Mouse (Mus musculus) hindbrain, embryonic 10.5 days (tissue): ENCODE results near the gene Tcf7l1. TPM values are rescaled to one million over a fixed set of nuclear protein-coding genes. Genes with fewer than 3 reads are reported as not detected.

Experiments
- DNase-seq: peaks from one replicate; pipeline ENCODE4 v3.0.0-alpha.2; 2017; ENCODE audit warnings: low spot score
- H3K27ac ChIP-seq: fragments of 300-500 bp; sonication (generic); 2 replicates; pipeline ENCODE4 v1.5.1; 2016; ENCODE audit warnings: mild to moderate bottlenecking, moderate library complexity
- H3K27me3 ChIP-seq: fragments of 300-500 bp; sonication (generic); 2 replicates; pipeline ENCODE4 v1.6.1; 2016; ENCODE audit warnings: mild to moderate bottlenecking; ENCODE audit not compliant: poor library complexity, insufficient read depth, severe bottlenecking
- H3K36me3 ChIP-seq: fragments of 300-500 bp; sonication (generic); 2 replicates; pipeline ENCODE4 v1.6.1; 2016; ENCODE audit warnings: mild to moderate bottlenecking, moderate library complexity
- H3K4me1 ChIP-seq: fragments of 300-500 bp; sonication (generic); replicated peaks from 2 replicates; pipeline ENCODE4 v1.6.1; 2016; ENCODE audit warnings: mild to moderate bottlenecking
- H3K4me3 ChIP-seq: fragments of 300-500 bp; sonication (generic); 2 replicates; pipeline ENCODE4 v1.5.1; 2016; ENCODE audit warnings: mild to moderate bottlenecking, moderate library complexity
- H3K9me3 ChIP-seq: fragments of 300-500 bp; sonication (generic); 2 replicates; pipeline ENCODE4 v1.6.1; 2016; ENCODE audit warnings: mild to moderate bottlenecking, moderate library complexity
- WGBS: fragments of 180-500 bp; shearing (Covaris S2); methylation state at CpG from one replicate; pipeline ENCODE4 v1.1.7; 2016; 5-methylcytosine and 5-hydroxymethylcytosine counted together
- polyA plus RNA-seq: library from polyadenylated mRNA; unstranded; fragments of >200 nt; fragmentation: Nextera tagmentation; extraction: Ambion mirVana; gene quantifications from 2 replicates; pipeline ENCODE4 v1.2.1, GENCODE M21; 2016

Gene Tcf7l1
- polyA plus RNA-seq, 1 experiment from 2014 or later = 23.7 TPM

- Histone ChIP-seq H3K4me1 (peaks cover 79% of the 10 kb centered on the region), H3K27ac (peak overlapping the region; percentile 1; the same call in 1 of the 2 replicates), H3K36me3 (0 out of 2 replicates have a peak, but pooled peaks cover 2% of the 10 kb centered on the region), H3K4me3 (no peak overlapping the region), H3K9me3 (no peaks in the 10 kb centered on the region), H3K27me3 (peaks cover 30% of the 10 kb centered on the region)
- DNase-seq = no peak
- 47% methylated on average over 4 of the region's 4 CpGs for WGBS
Observed at GRCm38 (mm10) chr6:72682238-72682637, 106.8 kb downstream of the Tcf7l1 start.

GRCm38 (mm10) chr6:72680936-72681335, 108.1 kb downstream of the Tcf7l1 start:
- DNase-seq = no peak
- peaks cover 81% of the 10 kb centered on the region for H3K4me1 ChIP-seq
- 0 out of 2 replicates have a peak, but pooled peaks cover 2% of the 10 kb centered on the region for H3K36me3 ChIP-seq
- H3K27ac ChIP-seq = no peak overlapping the region
- WGBS = 92% methylated on average over 9 of the region's 9 CpGs
- no peaks in the 10 kb centered on the region for H3K9me3 ChIP-seq
- H3K4me3 ChIP-seq = no peak overlapping the region
- H3K27me3 ChIP-seq = peaks cover 33% of the 10 kb centered on the region

- Histone ChIP-seq H3K4me3 (no peak overlapping the region), H3K27me3 (peaks cover 36% of the 10 kb centered on the region), H3K36me3 (0 out of 2 replicates have a peak, but pooled peaks cover 2% of the 10 kb centered on the region), H3K4me1 (peaks cover 75% of the 10 kb centered on the region), H3K27ac (peak overlapping the region; percentile 84), H3K9me3 (no peaks in the 10 kb centered on the region)
- DNase-seq = no peak
- 30% methylated on average over 9 of the region's 9 CpGs for WGBS
Observed at GRCm38 (mm10) chr6:72678631-72679030, 110.4 kb downstream of the Tcf7l1 start.

GRCm38 (mm10) chr6:72677510-72678220, 111.4 kb downstream of the Tcf7l1 start:
- Histone ChIP-seq H3K27ac (peak overlapping the region; percentile 84), H3K4me1 (peaks cover 79% of the 10 kb centered on the region), H3K9me3 (no peaks in the 10 kb centered on the region), H3K4me3 (peak overlapping the region; percentile 39), H3K27me3 (peaks cover 36% of the 10 kb centered on the region), H3K36me3 (0 out of 2 replicates have a peak, but pooled peaks cover 2% of the 10 kb centered on the region)
- 6% methylated on average over 11 of the region's 11 CpGs for WGBS
- DNase-seq = peak; percentile 80

- Histone ChIP-seq H3K4me1 (peaks cover 79% of the 10 kb centered on the region), H3K9me3 (no peaks in the 10 kb centered on the region), H3K27me3 (peaks cover 36% of the 10 kb centered on the region), H3K36me3 (0 out of 2 replicates have a peak, but pooled peaks cover 2% of the 10 kb centered on the region), H3K27ac (peak overlapping the region; percentile 84), H3K4me3 (peak overlapping the region; percentile 39)
- 6% methylated on average over 10 of the region's 10 CpGs for WGBS
- no peak for DNase-seq
Observed at GRCm38 (mm10) chr6:72677079-72677478, 112.0 kb downstream of the Tcf7l1 start.

- Histone ChIP-seq H3K27me3 (peaks cover 30% of the 10 kb centered on the region), H3K4me3 (0 out of 2 replicates have a peak overlapping the region, but pooled peaks have one; percentile 16), H3K4me1 (peaks cover 76% of the 10 kb centered on the region), H3K36me3 (0 out of 2 replicates have a peak, but pooled peaks cover 2% of the 10 kb centered on the region), H3K27ac (peak overlapping the region; percentile 84), H3K9me3 (no peaks in the 10 kb centered on the region)
- 44% methylated on average over 2 of the region's 2 CpGs for whole genome bisulfite sequencing
- no peak for DNase-seq
Observed at GRCm38 (mm10) chr6:72676376-72676775, 112.7 kb downstream of the Tcf7l1 start.

- H3K9me3 ChIP-seq = no peaks in the 10 kb centered on the region
- H3K4me3 ChIP-seq = no peak overlapping the region
- DNase-seq = no peak
- 0 out of 2 replicates have a peak, but pooled peaks cover 12% of the 10 kb centered on the region for H3K27me3 ChIP-seq
- H3K36me3 ChIP-seq = no peaks in the 10 kb centered on the region
- peak overlapping the region; percentile 66; the same call in 1 of the 2 replicates for H3K27ac ChIP-seq
- peaks cover 66% of the 10 kb centered on the region for H3K4me1 ChIP-seq
Observed at GRCm38 (mm10) chr6:72673751-72674150, 115.3 kb downstream of the Tcf7l1 start.

- H3K4me3 ChIP-seq = no peak overlapping the region
- 0 out of 2 replicates have a peak, but pooled peaks cover 3% of the 10 kb centered on the region for H3K36me3 ChIP-seq
- no peaks in the 10 kb centered on the region for H3K9me3 ChIP-seq
- no peak for DNase-seq
- 0 out of 2 replicates have a peak, but pooled peaks cover 5% of the 10 kb centered on the region for H3K27me3 ChIP-seq
- WGBS = 85% methylated on average over 8 of the region's 8 CpGs
- no peak overlapping the region for H3K27ac ChIP-seq
- peaks cover 40% of the 10 kb centered on the region for H3K4me1 ChIP-seq
Observed at GRCm38 (mm10) chr6:72671129-72671528, 117.9 kb downstream of the Tcf7l1 start.

GRCm38 (mm10) chr6:72667021-72667420, 122.0 kb downstream of the Tcf7l1 start:
- Histone ChIP-seq H3K4me1 (peaks cover 9% of the 10 kb centered on the region; the same call in 1 of the 2 replicates), H3K36me3 (0 out of 2 replicates have a peak, but pooled peaks cover 3% of the 10 kb centered on the region), H3K27me3 (no peaks in the 10 kb centered on the region), H3K9me3 (no peaks in the 10 kb centered on the region), H3K27ac (no peak overlapping the region), H3K4me3 (no peak overlapping the region)
- DNase-seq = no peak
- 75% methylated on average over 4 of the region's 4 CpGs for WGBS

GRCm38 (mm10) chr6:72664290-72664689, 124.8 kb downstream of the Tcf7l1 start:
- H3K27me3 ChIP-seq = no peaks in the 10 kb centered on the region
- H3K4me1 ChIP-seq = peaks cover 3% of the 10 kb centered on the region; the same call in 1 of the 2 replicates
- DNase-seq = no peak
- no peaks in the 10 kb centered on the region for H3K9me3 ChIP-seq
- H3K4me3 ChIP-seq = no peak overlapping the region
- H3K36me3 ChIP-seq = 0 out of 2 replicates have a peak, but pooled peaks cover 3% of the 10 kb centered on the region
- H3K27ac ChIP-seq = no peak overlapping the region
- WGBS = 79% methylated on average over 8 of the region's 8 CpGs

GRCm38 (mm10) chr6:72663000-72663399, 126.1 kb downstream of the Tcf7l1 start:
- Histone ChIP-seq H3K27ac (0 out of 2 replicates have a peak overlapping the region, but pooled peaks have one; percentile 29), H3K36me3 (0 out of 2 replicates have a peak, but pooled peaks cover 3% of the 10 kb centered on the region)
- WGBS = 32% methylated on average over 1 of the region's 1 CpGs

GRCm38 (mm10) chr6:72660391-72660720, 128.7 kb downstream of the Tcf7l1 start:
- DNase-seq = no peak
- H3K4me1 ChIP-seq = peaks cover 24% of the 10 kb centered on the region
- H3K27me3 ChIP-seq = no peaks in the 10 kb centered on the region
- H3K4me3 ChIP-seq = no peak overlapping the region
- no peaks in the 10 kb centered on the region for H3K9me3 ChIP-seq
- H3K27ac ChIP-seq = no peak overlapping the region
- WGBS = 90% methylated on average over 6 of the region's 6 CpGs
- H3K36me3 ChIP-seq = no peaks in the 10 kb centered on the region

More at GRCm38 (mm10) chr6:72663000-72663399, 126.1 kb downstream of the Tcf7l1 start:
- Histone ChIP-seq H3K4me1 (peaks cover 3% of the 10 kb centered on the region; the same call in 1 of the 2 replicates), H3K27me3 (no peaks in the 10 kb centered on the region), H3K9me3 (no peaks in the 10 kb centered on the region), H3K4me3 (no peak overlapping the region)
- no peak for DNase-seq

- H3K36me3 ChIP-seq = no peaks in the 10 kb centered on the region
- no peaks in the 10 kb centered on the region for H3K27me3 ChIP-seq
- no peak overlapping the region for H3K27ac ChIP-seq
- no peak for DNase-seq
- peaks cover 29% of the 10 kb centered on the region for H3K4me1 ChIP-seq
- H3K9me3 ChIP-seq = no peaks in the 10 kb centered on the region
- H3K4me3 ChIP-seq = no peak overlapping the region
- WGBS = 89% methylated on average over 8 of the region's 8 CpGs
Observed at GRCm38 (mm10) chr6:72659717-72660390, 129.2 kb downstream of the Tcf7l1 start.
